Mouse (Mus musculus): Measurements from ENCODE around the gene Zswim4.

Gene Zswim4

GRCm38 (mm10) chr8:84223322-84224029, 13.4 kb downstream of the Zswim4 start:
- DNase-seq (ENCODE audit: low spot score in 2 of 2): no peak

- no peak for DNase-seq (ENCODE audit: low spot score in 2 of 2)
Observed at GRCm38 (mm10) chr8:84222566-84223165, 14.2 kb downstream of the Zswim4 start.

GRCm38 (mm10) chr8:84220105-84220504, 16.8 kb downstream of the Zswim4 start:
- no peak for DNase-seq (ENCODE audit: low spot score in 2 of 2)

- no peak for DNase-seq (ENCODE audit: low spot score in 2 of 2)
Observed at GRCm38 (mm10) chr8:84218143-84218542, 18.7 kb downstream of the Zswim4 start.

- DNase-seq (ENCODE audit: low spot score in 2 of 2): no peak
Observed at GRCm38 (mm10) chr8:84217206-84217605, 19.6 kb downstream of the Zswim4 start.

GRCm38 (mm10) chr8:84213277-84213676, 23.6 kb downstream of the Zswim4 start:
- DNase-seq (ENCODE audit: low spot score in 2 of 2): no peak

GRCm38 (mm10) chr8:84211881-84212563, 24.8 kb downstream of the Zswim4 start:
- DNase-seq (ENCODE audit: low spot score in 2 of 2): no peak

- no peak for DNase-seq (ENCODE audit: low spot score in 2 of 2)
Observed at GRCm38 (mm10) chr8:84211202-84211601, 25.7 kb downstream of the Zswim4 start.

- DNase-seq (ENCODE audit: low spot score in 2 of 2): peak; percentile 75 to 93
Observed at GRCm38 (mm10) chr8:84210167-84210791, 26.6 kb downstream of the Zswim4 start.

GRCm38 (mm10) chr8:84208381-84209380, 28.2 kb downstream of the Zswim4 start:
- DNase-seq (ENCODE audit: low spot score in 2 of 2): peak; percentile 58 to 61

- DNase-seq (ENCODE audit: low spot score in 2 of 2): peak; percentile 53 to 68
Observed at GRCm38 (mm10) chr8:84207811-84208210, 29.0 kb downstream of the Zswim4 start.

- no peak for DNase-seq (ENCODE audit: low spot score in 2 of 2)
Observed at GRCm38 (mm10) chr8:84206666-84207065, 30.2 kb downstream of the Zswim4 start.

GRCm38 (mm10) chr8:84205073-84205472, 31.8 kb downstream of the Zswim4 start:
- DNase-seq (ENCODE audit: low spot score in 2 of 2): no peak

- no peak for DNase-seq (ENCODE audit: low spot score in 2 of 2)
Observed at GRCm38 (mm10) chr8:84203975-84204772, 32.7 kb downstream of the Zswim4 start.

- DNase-seq (ENCODE audit: low spot score in 2 of 2): peak; percentile 71 to 80
Observed at GRCm38 (mm10) chr8:84202938-84203917, 33.6 kb downstream of the Zswim4 start.

GRCm38 (mm10) chr8:84202466-84202865, 34.4 kb downstream of the Zswim4 start:
- no peak for DNase-seq (ENCODE audit: low spot score in 2 of 2)

- DNase-seq (ENCODE audit: low spot score in 2 of 2): no peak
Observed at GRCm38 (mm10) chr8:84201545-84202245, 35.2 kb downstream of the Zswim4 start.
